Mouse (Mus musculus) ES-Bruce4 (cell line): ENCODE measurements around the gene Rnf186.

Experiments used
- CTCF ChIP-seq: IDR thresholded peaks from one replicate; pipeline ENCODE4 v1.8.1; 2011; ENCODE audit warnings: low read depth, low read length
- POLR2A ChIP-seq: IDR thresholded peaks from one replicate; pipeline ENCODE4 v1.8.1; 2011; ENCODE audit warnings: low read length; ENCODE audit not compliant: insufficient read depth

DNA sequence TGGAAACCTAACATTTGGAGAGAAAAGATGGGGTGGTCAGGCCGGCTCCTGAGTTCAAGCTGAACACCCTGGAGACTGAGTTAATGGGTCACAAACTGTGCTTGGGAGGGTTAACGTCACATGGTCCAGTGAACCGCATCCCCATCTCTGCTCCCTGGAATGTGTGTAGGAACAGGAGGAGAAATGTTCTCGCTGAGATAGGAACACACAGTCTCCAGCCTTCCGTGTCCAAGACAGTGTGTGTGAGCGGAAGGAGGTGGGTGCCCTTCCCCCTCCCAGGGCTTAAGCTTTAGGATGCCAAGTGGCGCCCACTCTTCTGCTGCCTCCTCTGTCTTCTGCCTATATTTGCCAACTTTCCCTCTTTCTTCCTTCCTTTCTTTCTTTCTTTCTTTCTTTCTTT is 7.0 kb upstream of the Rnf186 start:
- TF ChIP-seq POLR2A (no peak), CTCF (no peak)
